Mouse (Mus musculus) heart, embryonic 13.5 days (tissue): ENCODE data around the gene Slc25a18. TPM values are rescaled to one million over a fixed set of nuclear protein-coding genes. Genes with fewer than 3 reads are reported as not detected.
"Not testable (repeated sequence)": the region's sequence is repeated elsewhere in the genome, so short reads cannot be mapped to it uniquely, and the experiment has no call there.

Experiments
- ATAC-seq: fragments of 200-750 bp; cut with Nextera tagmentation; 2 replicates; pipeline ENCODE4 v1.8.0; 2017; ENCODE audit warnings: moderate TSS enrichment; ENCODE audit not compliant: insufficient number of reproducible peaks, low FRiP score, low TSS enrichment; ENCODE audit errors: extremely low read depth
- H3K27ac ChIP-seq: fragments of 300-500 bp; sonication (generic); replicated peaks from 2 replicates; pipeline ENCODE4 v1.5.1; 2015; ENCODE audit warnings: moderate library complexity, mild to moderate bottlenecking, inconsistent platforms
- H3K27me3 ChIP-seq: fragments of 300-500 bp; sonication (generic); replicated peaks from 2 replicates; pipeline ENCODE4 v1.6.1; 2015; ENCODE audit warnings: mild to moderate bottlenecking, inconsistent platforms
- H3K36me3 ChIP-seq: fragments of 300-500 bp; sonication (generic); 2 replicates; pipeline ENCODE4 v1.6.1; 2015; ENCODE audit warnings: mild to moderate bottlenecking, inconsistent platforms
- H3K4me1 ChIP-seq: fragments of 300-500 bp; sonication (generic); 2 replicates; pipeline ENCODE4 v1.6.1; 2015; ENCODE audit warnings: inconsistent platforms
- H3K4me2 ChIP-seq: fragments of 300-500 bp; sonication (generic); 2 replicates; pipeline ENCODE4 v1.6.1; 2015; ENCODE audit warnings: inconsistent platforms, mild to moderate bottlenecking, moderate library complexity
- H3K4me3 ChIP-seq: fragments of 300-500 bp; sonication (generic); 2 replicates; pipeline ENCODE4 v1.5.1; 2015; ENCODE audit warnings: moderate library complexity, mild to moderate bottlenecking, inconsistent platforms
- H3K9ac ChIP-seq: fragments of 300-500 bp; sonication (generic); 2 replicates; pipeline ENCODE4 v1.6.1; 2015; ENCODE audit warnings: inconsistent platforms, mild to moderate bottlenecking, moderate library complexity
- H3K9me3 ChIP-seq: fragments of 300-500 bp; sonication (generic); 2 replicates; pipeline ENCODE4 v1.6.1; 2016; ENCODE audit warnings: inconsistent platforms
- WGBS: fragments of 180-500 bp; shearing (Covaris S2); methylation state at CpG from one replicate; pipeline ENCODE4 v1.1.7; 2015; ENCODE audit warnings: mixed read lengths; 5-methylcytosine and 5-hydroxymethylcytosine counted together
- polyA plus RNA-seq: library from polyadenylated mRNA; unstranded; fragments of >200 nt; fragmentation: Nextera tagmentation; extraction: Ambion mirVana; gene quantifications from 2 replicates; pipeline ENCODE4 v1.2.1, GENCODE M21; 2015

Slc25a18 gene
- polyA plus RNA-seq, 1 experiment from 2014 or later: not detected

- peaks cover 100% of the 10 kb centered on the region for H3K36me3 ChIP-seq
- WGBS: 76% methylated on average over 7 of the region's 7 CpGs
Measured at GRCm38 (mm10) chr6:120798019-120798418, 24.6 kb downstream of the Slc25a18 start.

DNA sequence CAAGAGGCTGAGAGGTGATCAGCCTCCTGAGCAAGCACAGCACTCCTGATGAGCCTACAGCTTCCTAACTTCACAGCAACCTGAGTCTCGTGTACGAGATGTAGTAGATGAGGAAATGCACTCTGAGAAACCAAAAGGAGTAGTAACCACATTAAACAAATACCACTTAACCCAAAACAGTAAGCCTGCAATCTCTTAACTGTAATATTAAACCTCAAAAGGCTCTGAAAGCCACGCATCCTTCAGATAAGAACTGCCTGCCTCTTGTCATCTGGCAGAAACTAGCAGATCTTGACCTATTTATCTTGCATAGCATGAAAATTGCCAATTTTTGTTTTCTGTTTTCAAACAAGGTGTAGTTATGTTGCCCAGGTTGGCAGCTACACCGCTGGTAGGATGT is 25.5 kb downstream of the Slc25a18 start:
- Histone ChIP-seq H3K9me3 (no peaks in the 10 kb centered on the region), H3K4me1 (0 out of 2 replicates have a peak, but pooled peaks cover 5% of the 10 kb centered on the region), H3K27me3 (no peaks in the 10 kb centered on the region), H3K4me2 (no peak overlapping the region), H3K36me3 (peaks cover 100% of the 10 kb centered on the region), H3K27ac (no peak overlapping the region), H3K9ac (no peak overlapping the region), H3K4me3 (no peak overlapping the region)
- no peak for ATAC-seq
- 86% methylated on average over 4 of the region's 4 CpGs for WGBS

More at GRCm38 (mm10) chr6:120798019-120798418, 24.6 kb downstream of the Slc25a18 start:
- Histone ChIP-seq H3K4me1 (0 out of 2 replicates have a peak, but pooled peaks cover 5% of the 10 kb centered on the region), H3K4me2 (no peak overlapping the region), H3K27ac (no peak overlapping the region), H3K4me3 (no peak overlapping the region), H3K9ac (no peak overlapping the region), H3K9me3 (no peaks in the 10 kb centered on the region), H3K27me3 (no peaks in the 10 kb centered on the region)
- no peak for ATAC-seq

DNA sequence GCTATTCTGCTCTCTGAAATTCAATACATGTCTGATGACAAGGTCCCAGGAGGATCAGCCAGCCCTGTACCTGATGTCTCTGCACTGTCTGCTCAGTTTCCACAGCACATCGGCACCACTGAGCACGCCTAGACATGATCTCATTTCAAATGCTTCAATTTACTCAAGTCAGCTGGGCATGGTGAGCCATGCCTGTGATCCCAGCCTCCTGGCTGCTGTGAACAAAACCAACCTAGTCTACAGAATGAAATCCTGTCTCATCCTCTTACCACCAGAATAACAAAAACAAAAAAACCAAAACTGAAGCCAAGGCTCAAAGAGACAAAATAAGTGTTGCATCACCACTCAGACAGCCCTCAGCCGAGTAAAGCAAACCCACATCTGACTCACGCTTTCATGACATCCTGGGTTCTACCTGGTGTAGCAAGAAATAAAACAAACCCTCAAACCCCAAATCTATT is 26.2 kb downstream of the Slc25a18 start:
- H3K36me3 ChIP-seq: peaks cover 100% of the 10 kb centered on the region
- no peak overlapping the region for H3K27ac ChIP-seq
- 0 out of 2 replicates have a peak, but pooled peaks cover 5% of the 10 kb centered on the region for H3K4me1 ChIP-seq
- ATAC-seq: no peak
- H3K4me2 ChIP-seq: no peak overlapping the region
- H3K4me3 ChIP-seq: no peak overlapping the region
- 88% methylated on average over 4 of the region's 4 CpGs for WGBS
- H3K9me3 ChIP-seq: no peaks in the 10 kb centered on the region
- H3K9ac ChIP-seq: no peak overlapping the region
- H3K27me3 ChIP-seq: no peaks in the 10 kb centered on the region

DNA sequence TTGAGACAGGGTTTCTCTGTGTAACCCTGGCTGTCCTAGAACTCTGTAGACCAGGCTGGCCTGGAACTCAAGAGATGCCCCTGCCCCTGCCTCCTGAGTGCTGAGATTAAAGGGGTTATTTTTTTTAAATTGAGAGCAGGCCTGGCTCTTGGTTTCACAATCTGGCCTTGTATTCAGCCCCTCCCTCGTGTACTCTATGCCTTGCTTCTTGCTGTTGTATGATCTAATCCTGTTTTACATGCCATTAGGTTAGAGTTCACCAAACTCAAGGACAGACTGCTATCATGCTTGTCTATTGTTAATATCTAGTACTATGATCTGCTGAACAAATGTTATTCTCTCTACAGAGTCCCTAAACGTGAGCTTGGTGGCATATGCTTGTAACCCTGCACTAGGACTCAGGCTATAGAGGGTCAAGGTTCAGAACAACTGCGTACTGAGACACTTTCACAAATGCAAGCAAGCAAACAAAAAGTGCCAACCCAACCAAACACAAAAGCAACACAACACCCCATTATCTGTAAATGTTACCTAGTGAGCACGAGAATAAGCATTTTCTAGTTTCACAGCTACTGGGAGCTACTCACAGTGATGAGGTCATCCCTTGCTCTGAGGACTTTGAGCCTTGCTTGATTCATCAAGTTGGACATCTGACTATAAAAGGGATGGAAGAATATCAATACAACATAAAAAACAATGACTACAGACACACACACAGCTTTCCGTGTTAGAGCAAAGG is 33.8 kb downstream of the Slc25a18 start:
- H3K27me3 ChIP-seq: no peaks in the 10 kb centered on the region
- 84% methylated on average over 5 of the region's 5 CpGs for WGBS
- 0 out of 2 replicates have a peak, but pooled peaks cover 6% of the 10 kb centered on the region for H3K9me3 ChIP-seq
- H3K4me3 ChIP-seq: no peak overlapping the region
- ATAC-seq: no peak
- peaks cover 99% of the 10 kb centered on the region for H3K36me3 ChIP-seq
- H3K4me1 ChIP-seq: no peaks in the 10 kb centered on the region
- H3K4me2 ChIP-seq: no peak overlapping the region
- no peak overlapping the region for H3K9ac ChIP-seq
- no peak overlapping the region for H3K27ac ChIP-seq

- Histone ChIP-seq H3K4me3 (no peak overlapping the region), H3K4me1 (no peaks in the 10 kb centered on the region), H3K27me3 (no peaks in the 10 kb centered on the region), H3K9ac (no peak overlapping the region), H3K27ac (no peak overlapping the region), H3K4me2 (no peak overlapping the region), H3K9me3 (0 out of 2 replicates have a peak, but pooled peaks cover 6% of the 10 kb centered on the region), H3K36me3 (peaks cover 96% of the 10 kb centered on the region)
- 90% methylated on average over 4 of the region's 4 CpGs for WGBS
- no peak for ATAC-seq
Measured at GRCm38 (mm10) chr6:120807738-120808081, 34.3 kb downstream of the Slc25a18 start.

DNA sequence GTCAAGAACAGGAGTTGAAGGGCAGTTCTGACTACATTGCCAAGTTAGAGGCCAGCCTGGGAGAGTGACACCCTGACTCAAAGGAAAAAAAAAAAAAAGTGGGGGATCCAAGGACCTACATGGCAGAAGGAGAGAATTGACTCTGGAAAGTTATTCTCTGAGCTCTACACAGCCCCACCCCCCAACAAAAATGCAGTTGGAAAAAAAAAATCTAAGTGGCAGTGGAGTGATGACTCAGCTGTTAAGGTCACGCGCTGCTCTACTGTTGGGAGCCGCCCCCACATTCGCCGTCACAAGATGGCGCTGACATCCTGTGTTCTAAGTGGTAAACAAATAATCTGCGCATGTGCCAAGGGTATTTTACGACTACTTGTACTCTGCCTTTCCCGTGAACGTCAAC is 38.6 kb downstream of the Slc25a18 start:
- H3K4me1 ChIP-seq, H3K27ac ChIP-seq, H3K9me3 ChIP-seq, H3K9ac ChIP-seq, ATAC-seq, H3K27me3 ChIP-seq, H3K4me2 ChIP-seq, H3K4me3 ChIP-seq: not testable (repeated sequence)
- 95% methylated on average over 9 of the region's 10 CpGs for WGBS
- peaks cover 53% of the 10 kb centered on the region for H3K36me3 ChIP-seq

GRCm38 (mm10) chr6:120819294-120819693 is 45.9 kb downstream of the Slc25a18 start:
- Histone ChIP-seq H3K27ac (no peak overlapping the region), H3K36me3 (peaks cover 23% of the 10 kb centered on the region), H3K4me2 (peak overlapping the region; percentile 84), H3K4me3 (no peak overlapping the region), H3K27me3 (no peaks in the 10 kb centered on the region), H3K9me3 (0 out of 2 replicates have a peak, but pooled peaks cover 6% of the 10 kb centered on the region), H3K4me1 (peaks cover 19% of the 10 kb centered on the region), H3K9ac (no peak overlapping the region)
- no peak for ATAC-seq
- 92% methylated on average over 2 of the region's 2 CpGs for WGBS

DNA sequence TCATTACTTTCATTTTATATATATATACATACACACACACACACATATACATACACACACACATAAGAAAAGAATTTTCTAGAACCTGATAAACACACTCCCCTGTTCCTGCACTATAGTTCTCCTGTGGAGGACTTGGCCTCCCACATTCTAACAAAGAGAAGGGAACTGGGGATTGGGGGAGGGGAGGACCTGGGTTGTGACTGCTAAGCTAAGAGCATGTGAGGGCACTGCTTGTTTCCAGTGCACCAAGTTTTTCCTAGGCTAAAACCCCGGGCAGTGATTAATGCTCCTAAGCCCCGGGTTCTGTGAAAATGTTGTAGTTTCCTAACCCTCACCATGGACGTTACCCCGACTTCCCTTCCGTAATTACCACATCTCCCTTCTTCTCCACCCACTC is 46.8 kb downstream of the Slc25a18 start:
- peaks cover 19% of the 10 kb centered on the region for H3K4me1 ChIP-seq
- 0 out of 2 replicates have a peak, but pooled peaks cover 6% of the 10 kb centered on the region for H3K9me3 ChIP-seq
- no peak overlapping the region for H3K27ac ChIP-seq
- H3K9ac ChIP-seq: peak overlapping the region; percentile 47; the same call in 1 of the 2 replicates
- H3K27me3 ChIP-seq: no peaks in the 10 kb centered on the region
- no peak for ATAC-seq
- peak overlapping the region; percentile 84 for H3K4me2 ChIP-seq
- WGBS: 88% methylated on average over 5 of the region's 5 CpGs
- peak overlapping the region; percentile 72; the same call in 1 of the 2 replicates for H3K4me3 ChIP-seq
- H3K36me3 ChIP-seq: peaks cover 23% of the 10 kb centered on the region

DNA sequence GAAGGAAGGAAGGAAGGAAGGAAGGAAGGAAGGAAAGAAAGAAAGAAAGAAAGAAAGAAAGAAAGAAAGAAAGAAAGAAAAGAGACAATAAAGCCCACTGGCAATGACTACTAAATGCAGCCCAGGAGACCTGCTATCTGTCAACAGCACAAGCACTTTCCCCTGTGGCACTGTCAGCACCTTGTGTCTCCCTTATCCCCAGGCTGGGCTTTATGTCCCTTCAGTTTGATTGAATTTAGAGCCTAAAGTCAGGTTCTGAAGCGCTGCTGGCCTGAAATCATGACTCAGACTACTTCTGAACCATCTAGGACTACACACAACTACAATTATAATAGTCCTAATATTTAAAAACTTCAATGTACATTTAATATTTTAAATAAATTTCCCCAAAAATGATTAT is 47.6 kb downstream of the Slc25a18 start:
- peak overlapping the region; percentile 87 for H3K9ac ChIP-seq
- ATAC-seq: no peak
- no peaks in the 10 kb centered on the region for H3K27me3 ChIP-seq
- peak overlapping the region; percentile 24; the same call in 1 of the 2 replicates for H3K27ac ChIP-seq
- H3K4me2 ChIP-seq: peak overlapping the region; percentile 84
- H3K4me1 ChIP-seq: peaks cover 19% of the 10 kb centered on the region
- H3K4me3 ChIP-seq: peak overlapping the region; percentile 72
- WGBS: 50% methylated on average over 1 of the region's 1 CpGs
- H3K9me3 ChIP-seq: 0 out of 2 replicates have a peak, but pooled peaks cover 6% of the 10 kb centered on the region
- H3K36me3 ChIP-seq: peaks cover 23% of the 10 kb centered on the region

GRCm38 (mm10) chr6:120821715-120822114 is 48.3 kb downstream of the Slc25a18 start:
- peak overlapping the region; percentile 91; the same call in 1 of the 2 replicates for H3K27ac ChIP-seq
- H3K36me3 ChIP-seq: peaks cover 23% of the 10 kb centered on the region
- H3K4me3 ChIP-seq: peak overlapping the region; percentile 72
- H3K4me2 ChIP-seq: peak overlapping the region; percentile 84
- ATAC-seq: no peak
- H3K4me1 ChIP-seq: peaks cover 19% of the 10 kb centered on the region
- 42% methylated on average over 5 of the region's 5 CpGs for WGBS
- H3K9me3 ChIP-seq: 0 out of 2 replicates have a peak, but pooled peaks cover 6% of the 10 kb centered on the region
- H3K27me3 ChIP-seq: no peaks in the 10 kb centered on the region
- peak overlapping the region; percentile 87 for H3K9ac ChIP-seq

- WGBS: under 1% methylated on average over 41 of the region's 41 CpGs
- ATAC-seq: peak; percentile 92
- peak within 1 kb of the TSS; percentile 72 for H3K4me3 ChIP-seq
- H3K27me3 ChIP-seq: 0 out of 2 replicates have a peak, but pooled peaks cover 2% of the 10 kb centered on the region
- H3K4me2 ChIP-seq: peak within 1 kb of the TSS; percentile 84
- peaks cover 19% of the 10 kb centered on the region for H3K4me1 ChIP-seq
- H3K9me3 ChIP-seq: 0 out of 2 replicates have a peak, but pooled peaks cover 4% of the 10 kb centered on the region
- peak within 1 kb of the TSS; percentile 91 for H3K27ac ChIP-seq
- H3K36me3 ChIP-seq: peaks cover 19% of the 10 kb centered on the region
- peak within 1 kb of the TSS; percentile 87 for H3K9ac ChIP-seq
Measured at GRCm38 (mm10) chr6:120822307-120822928, 49.0 kb downstream of the Slc25a18 start, which contains the start of gene Atp6v1e1. Atp6v1e1 (minus strand) TSS chr6:120822793.
